Mouse (Mus musculus): ENCODE results near the gene Rapgef6. TPM values are rescaled to one million over a fixed set of nuclear protein-coding genes. Genes with fewer than 3 reads are reported as not detected.
"Not testable (repeated sequence)": the region's sequence is repeated elsewhere in the genome, so short reads cannot be mapped to it uniquely, and the experiment has no call there.

The Rapgef6 gene
- polyA plus RNA-seq, 1 experiment from 2014 or later, result 35.8 TPM

- H3K4me3 ChIP-seq (ENCODE audit: low read length), result no peak overlapping the region
- WGBS, result 88% methylated on average over 8 of the region's 8 CpGs
- no peaks in the 10 kb centered on the region for H3K36me3 ChIP-seq (ENCODE audit: control insufficient read depth, insufficient read depth, low read length)
- no peak overlapping the region for H3K4me2 ChIP-seq (replicated peaks; ENCODE audit: low read depth, low read length)
- no peaks in the 10 kb centered on the region for H3K4me1 ChIP-seq (ENCODE audit: control insufficient read depth, insufficient read depth, low read length)
- no peak overlapping the region for H3K27ac ChIP-seq (ENCODE audit: low read depth, low read length)
- H3K27me3 ChIP-seq (ENCODE audit: control insufficient read depth, insufficient read depth, low read length), result no peaks in the 10 kb centered on the region
- no peaks in the 10 kb centered on the region for H3K9me3 ChIP-seq (ENCODE audit: control insufficient read depth, low read length)
- no peak overlapping the region for H3K9ac ChIP-seq (ENCODE audit: low read depth, low read length)
- no peak for ATAC-seq (ENCODE audit: low FRiP score, low TSS enrichment)
These were observed 73.4 kb downstream of the Rapgef6 start for GRCm38 (mm10) chr11:54595905-54596555.

DNA sequence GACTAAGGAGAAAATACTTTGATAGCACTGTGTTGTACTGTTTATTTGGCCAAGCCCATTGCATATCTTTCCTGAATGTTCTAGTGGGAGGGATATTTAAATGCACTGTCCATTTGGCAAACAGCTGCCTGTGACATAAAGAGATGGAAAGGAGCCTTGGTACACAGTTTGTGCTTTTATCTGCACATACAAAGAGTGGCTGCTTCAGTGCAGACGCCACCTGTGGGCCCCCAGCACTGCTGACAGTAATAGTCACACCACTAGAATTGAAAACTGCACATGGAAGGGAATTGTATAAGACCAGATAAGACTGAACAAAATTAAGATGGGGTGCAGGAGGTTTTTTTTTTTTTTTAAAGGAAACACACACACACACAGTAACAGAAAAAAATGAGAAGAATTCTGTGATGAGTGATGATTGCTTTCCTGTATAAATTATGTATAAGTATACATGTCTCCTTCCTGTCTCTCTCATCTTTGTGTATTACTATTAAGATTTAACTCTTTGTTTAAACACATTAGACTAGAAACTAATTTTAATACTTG is 75.3 kb downstream of the Rapgef6 start:
- H3K9ac ChIP-seq (ENCODE audit: low read depth, low read length), result no peak overlapping the region
- no peak overlapping the region for H3K4me2 ChIP-seq (replicated peaks; ENCODE audit: low read depth, low read length)
- ATAC-seq (ENCODE audit: low FRiP score, low TSS enrichment), result no peak
- H3K36me3 ChIP-seq (ENCODE audit: control insufficient read depth, insufficient read depth, low read length), result no peaks in the 10 kb centered on the region
- no peaks in the 10 kb centered on the region for H3K4me1 ChIP-seq (ENCODE audit: control insufficient read depth, insufficient read depth, low read length)
- H3K27me3 ChIP-seq (ENCODE audit: control insufficient read depth, insufficient read depth, low read length), result no peaks in the 10 kb centered on the region
- WGBS, result 82% methylated on average over 1 of the region's 1 CpGs
- H3K27ac ChIP-seq (ENCODE audit: low read depth, low read length), result no peak overlapping the region
- no peak overlapping the region for H3K4me3 ChIP-seq (ENCODE audit: low read length)
- no peaks in the 10 kb centered on the region for H3K9me3 ChIP-seq (ENCODE audit: control insufficient read depth, low read length)

DNA sequence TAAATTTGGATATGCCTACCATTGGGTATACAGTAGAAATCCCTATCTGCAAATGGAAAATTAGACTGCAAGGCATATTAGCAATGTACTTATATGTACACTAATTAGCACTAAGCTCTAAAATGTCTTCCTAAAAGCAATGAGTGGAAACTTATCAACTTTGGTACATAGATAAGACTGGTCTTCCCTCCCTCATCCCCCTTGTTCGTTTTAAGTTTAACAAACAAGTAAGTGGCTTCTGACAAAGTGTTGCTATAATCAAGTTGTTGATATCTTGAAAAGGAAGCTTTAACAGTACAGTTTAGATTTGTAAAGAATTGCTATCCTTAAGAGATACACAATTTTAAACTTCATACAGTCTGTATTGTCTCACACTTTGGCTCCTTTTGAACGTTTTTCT is 78.5 kb downstream of the Rapgef6 start:
- Histone ChIP-seq H3K27ac (ENCODE audit: low read depth, low read length) (no peak overlapping the region), H3K9ac (ENCODE audit: low read depth, low read length) (no peak overlapping the region), H3K4me1 (ENCODE audit: control insufficient read depth, insufficient read depth, low read length) (no peaks in the 10 kb centered on the region), H3K4me3 (ENCODE audit: low read length) (no peak overlapping the region), H3K9me3 (ENCODE audit: control insufficient read depth, low read length) (no peaks in the 10 kb centered on the region), H3K36me3 (ENCODE audit: control insufficient read depth, insufficient read depth, low read length) (no peaks in the 10 kb centered on the region), H3K4me2 (replicated peaks; ENCODE audit: low read depth, low read length) (no peak overlapping the region), H3K27me3 (ENCODE audit: control insufficient read depth, insufficient read depth, low read length) (no peaks in the 10 kb centered on the region)
- WGBS, result 87% methylated on average over 2 of the region's 2 CpGs
- ATAC-seq (ENCODE audit: low FRiP score, low TSS enrichment), result no peak

DNA sequence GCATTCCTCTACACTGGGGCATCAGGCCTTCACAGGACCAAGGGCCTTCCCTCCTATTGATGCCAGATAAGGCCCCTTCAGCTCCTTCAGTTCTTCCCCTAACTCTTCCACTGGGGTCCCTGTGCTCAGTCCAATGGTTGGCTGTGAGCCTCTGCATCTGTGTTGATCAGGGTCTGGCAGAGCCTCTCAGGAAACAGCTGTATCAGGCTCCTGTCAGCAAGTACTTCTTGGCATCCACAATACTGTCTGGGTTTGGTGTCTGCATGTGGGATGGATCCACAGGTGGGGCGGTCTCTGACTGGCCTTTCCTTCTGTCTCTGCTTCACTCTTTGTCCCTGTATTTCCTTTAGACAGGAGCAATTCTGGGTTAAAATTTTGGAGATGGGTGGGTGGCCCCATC is 80.1 kb downstream of the Rapgef6 start:
- H3K36me3 ChIP-seq (ENCODE audit: control insufficient read depth, insufficient read depth, low read length); H3K4me2 ChIP-seq (replicated peaks; ENCODE audit: low read depth, low read length); H3K9me3 ChIP-seq (ENCODE audit: control insufficient read depth, low read length); ATAC-seq (ENCODE audit: low FRiP score, low TSS enrichment); H3K4me1 ChIP-seq (ENCODE audit: control insufficient read depth, insufficient read depth, low read length); H3K4me3 ChIP-seq (ENCODE audit: low read length); H3K9ac ChIP-seq (ENCODE audit: low read depth, low read length); H3K27me3 ChIP-seq (ENCODE audit: control insufficient read depth, insufficient read depth, low read length); H3K27ac ChIP-seq (ENCODE audit: low read depth, low read length): not testable (repeated sequence)
- WGBS, result 85% methylated on average over 1 of the region's 1 CpGs

DNA sequence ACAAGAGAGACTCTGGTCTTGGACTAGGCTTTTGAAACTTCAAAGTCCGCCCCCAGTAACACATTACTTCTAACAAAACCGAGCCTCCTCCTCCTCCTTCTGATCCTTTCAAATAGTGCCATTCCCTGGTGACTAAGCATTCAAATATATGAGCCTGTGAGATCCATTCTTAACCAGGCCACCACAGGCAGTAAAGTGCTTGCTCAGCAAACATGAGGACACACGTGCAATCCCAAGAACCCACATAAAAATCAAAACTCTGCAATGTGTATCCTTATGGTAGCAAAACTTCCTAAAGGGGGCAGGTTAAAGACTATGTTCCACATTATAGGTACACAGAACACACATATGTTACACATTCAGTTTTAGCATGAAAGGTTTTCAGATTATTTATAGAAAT is 81.8 kb downstream of the Rapgef6 start:
- H3K27me3 ChIP-seq (ENCODE audit: control insufficient read depth, insufficient read depth, low read length), result no peaks in the 10 kb centered on the region
- no peak overlapping the region for H3K4me2 ChIP-seq (replicated peaks; ENCODE audit: low read depth, low read length)
- H3K9me3 ChIP-seq (ENCODE audit: control insufficient read depth, low read length), result no peaks in the 10 kb centered on the region
- H3K4me3 ChIP-seq (ENCODE audit: low read length), result no peak overlapping the region
- ATAC-seq (ENCODE audit: low FRiP score, low TSS enrichment), result no peak
- no peaks in the 10 kb centered on the region for H3K4me1 ChIP-seq (ENCODE audit: control insufficient read depth, insufficient read depth, low read length)
- no peak overlapping the region for H3K27ac ChIP-seq (ENCODE audit: low read depth, low read length)
- 83% methylated on average over 3 of the region's 3 CpGs for WGBS
- no peak overlapping the region for H3K9ac ChIP-seq (ENCODE audit: low read depth, low read length)
- H3K36me3 ChIP-seq (ENCODE audit: control insufficient read depth, insufficient read depth, low read length), result no peaks in the 10 kb centered on the region

DNA sequence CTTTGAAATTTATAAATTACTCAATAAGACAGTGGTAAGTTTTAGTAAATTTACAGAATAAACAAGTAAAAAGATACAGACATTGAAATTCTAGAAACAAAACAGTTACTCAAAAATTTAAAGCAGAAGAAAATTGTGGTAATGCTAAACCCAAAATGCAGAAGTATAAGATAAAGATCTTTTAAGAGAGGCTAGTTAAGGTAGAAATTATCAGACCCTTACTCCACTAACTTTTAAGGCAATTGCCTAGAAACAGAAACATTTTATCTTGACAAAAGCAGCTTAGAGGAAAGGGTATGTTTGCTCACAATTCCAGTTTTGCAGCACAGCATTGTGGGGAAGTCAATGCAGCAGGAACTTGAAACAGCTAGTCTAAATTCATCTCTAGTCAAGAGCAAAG is 91.0 kb downstream of the Rapgef6 start:
- no peaks in the 10 kb centered on the region for H3K9me3 ChIP-seq (ENCODE audit: control insufficient read depth, low read length)
- no peaks in the 10 kb centered on the region for H3K27me3 ChIP-seq (ENCODE audit: control insufficient read depth, insufficient read depth, low read length)
- H3K27ac ChIP-seq (ENCODE audit: low read depth, low read length), result no peak overlapping the region
- H3K9ac ChIP-seq (ENCODE audit: low read depth, low read length), result no peak overlapping the region
- H3K4me1 ChIP-seq (ENCODE audit: control insufficient read depth, insufficient read depth, low read length), result no peaks in the 10 kb centered on the region
- H3K4me3 ChIP-seq (ENCODE audit: low read length), result no peak overlapping the region
- no peak overlapping the region for H3K4me2 ChIP-seq (replicated peaks; ENCODE audit: low read depth, low read length)
- no peaks in the 10 kb centered on the region for H3K36me3 ChIP-seq (ENCODE audit: control insufficient read depth, insufficient read depth, low read length)
- no peak for ATAC-seq (ENCODE audit: low FRiP score, low TSS enrichment)

DNA sequence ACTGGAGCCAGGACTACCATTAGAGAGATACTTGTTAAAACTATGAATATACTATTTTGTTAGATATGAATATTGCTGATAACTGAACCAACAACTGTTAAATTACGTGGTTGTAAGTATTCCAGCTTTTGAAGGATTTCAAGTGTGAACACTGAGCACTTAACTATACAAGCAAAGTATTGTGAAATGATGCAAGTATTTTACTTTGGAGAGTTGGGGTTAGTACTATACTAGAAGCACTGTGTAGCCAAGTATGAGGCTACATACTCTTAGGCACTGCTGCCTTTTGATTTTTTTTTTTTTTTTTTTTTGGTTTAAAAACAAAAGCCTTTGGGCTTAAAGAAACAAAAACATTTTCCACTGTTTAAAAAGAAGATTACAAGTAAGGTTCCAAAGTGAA is 91.9 kb downstream of the Rapgef6 start:
- Histone ChIP-seq H3K9ac (ENCODE audit: low read depth, low read length) (no peak overlapping the region), H3K4me1 (ENCODE audit: control insufficient read depth, insufficient read depth, low read length) (no peaks in the 10 kb centered on the region), H3K27me3 (ENCODE audit: control insufficient read depth, insufficient read depth, low read length) (no peaks in the 10 kb centered on the region), H3K9me3 (ENCODE audit: control insufficient read depth, low read length) (no peaks in the 10 kb centered on the region), H3K4me2 (replicated peaks; ENCODE audit: low read depth, low read length) (no peak overlapping the region), H3K36me3 (ENCODE audit: control insufficient read depth, insufficient read depth, low read length) (no peaks in the 10 kb centered on the region), H3K27ac (ENCODE audit: low read depth, low read length) (no peak overlapping the region), H3K4me3 (ENCODE audit: low read length) (no peak overlapping the region)
- WGBS, result 91% methylated on average over 1 of the region's 1 CpGs
- no peak for ATAC-seq (ENCODE audit: low FRiP score, low TSS enrichment)

- Histone ChIP-seq H3K4me3 (ENCODE audit: low read length) (no peak overlapping the region), H3K36me3 (ENCODE audit: control insufficient read depth, insufficient read depth, low read length) (0 out of 2 replicates have a peak, but pooled peaks cover 6% of the 10 kb centered on the region), H3K4me1 (ENCODE audit: control insufficient read depth, insufficient read depth, low read length) (no peaks in the 10 kb centered on the region), H3K27ac (ENCODE audit: low read depth, low read length) (no peak overlapping the region), H3K27me3 (ENCODE audit: control insufficient read depth, insufficient read depth, low read length) (no peaks in the 10 kb centered on the region), H3K4me2 (replicated peaks; ENCODE audit: low read depth, low read length) (no peak overlapping the region), H3K9me3 (ENCODE audit: control insufficient read depth, low read length) (no peaks in the 10 kb centered on the region), H3K9ac (ENCODE audit: low read depth, low read length) (no peak overlapping the region)
- 74% methylated on average over 2 of the region's 2 CpGs for WGBS
- ATAC-seq (ENCODE audit: low FRiP score, low TSS enrichment), result no peak
These were observed 96.2 kb downstream of the Rapgef6 start for GRCm38 (mm10) chr11:54618841-54619240.

- Histone ChIP-seq H3K4me3 (ENCODE audit: low read length) (no peak overlapping the region), H3K4me2 (replicated peaks; ENCODE audit: low read depth, low read length) (no peak overlapping the region), H3K4me1 (ENCODE audit: control insufficient read depth, insufficient read depth, low read length) (no peaks in the 10 kb centered on the region), H3K36me3 (ENCODE audit: control insufficient read depth, insufficient read depth, low read length) (0 out of 2 replicates have a peak, but pooled peaks cover 6% of the 10 kb centered on the region), H3K9ac (ENCODE audit: low read depth, low read length) (no peak overlapping the region), H3K9me3 (ENCODE audit: control insufficient read depth, low read length) (no peaks in the 10 kb centered on the region), H3K27me3 (ENCODE audit: control insufficient read depth, insufficient read depth, low read length) (no peaks in the 10 kb centered on the region), H3K27ac (ENCODE audit: low read depth, low read length) (no peak overlapping the region)
- WGBS, result 97% methylated on average over 2 of the region's 2 CpGs
- no peak for ATAC-seq (ENCODE audit: low FRiP score, low TSS enrichment)
These were observed 99.1 kb downstream of the Rapgef6 start for GRCm38 (mm10) chr11:54621725-54622124.
